Mouse (Mus musculus): ENCODE measurements at regions not wholly inside any gene's neighbourhood (a gene's known extent, or its start where the extent isn't known, plus 50 kb on each side); places are given as distances from the start of the nearest gene placed in this dataset.
A peak's percentile ranks its signal among the peaks of the same experiment; 100 is the strongest.

DNA sequence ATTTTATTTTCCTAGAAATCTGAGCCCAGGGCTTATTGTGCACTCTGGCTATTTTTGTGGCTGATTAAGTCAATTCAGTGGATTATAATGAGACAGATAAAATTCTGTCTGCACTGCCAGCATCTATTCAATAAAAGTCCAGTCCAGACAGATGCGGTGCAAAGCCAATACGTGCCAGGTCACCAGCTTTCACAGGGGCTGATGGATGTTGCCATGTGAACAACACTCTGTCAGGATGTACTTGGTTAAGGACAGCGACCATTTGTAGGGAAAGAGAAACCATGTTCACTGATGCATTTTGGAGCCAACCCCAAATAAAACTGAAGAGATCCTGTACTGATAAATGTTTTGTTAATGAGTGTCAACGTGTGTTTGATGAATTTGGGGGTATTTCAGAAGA is 285.0 kb upstream of the Gnpda2 start:
- no peak for DNase-seq (ENCODE audit: low spot score in 2 of 2)

DNA sequence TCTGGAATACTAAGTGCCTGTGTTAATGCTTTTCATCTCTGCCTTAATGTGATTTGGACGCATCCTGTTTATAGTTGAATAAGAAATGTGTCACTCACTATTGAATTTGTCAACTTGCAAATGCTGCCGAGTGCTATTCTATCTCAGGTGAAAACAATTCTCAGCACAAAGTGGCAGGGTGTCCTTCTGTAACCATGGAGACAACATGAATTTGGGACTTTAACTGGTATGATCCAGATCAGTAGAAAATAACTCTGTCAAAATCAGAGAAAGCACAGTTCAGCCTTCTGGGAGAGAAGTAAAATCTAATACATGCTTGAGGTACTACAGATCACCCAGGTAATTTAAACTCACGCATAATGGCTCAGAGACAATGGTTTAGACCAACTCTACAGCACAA is 270.9 kb upstream of the Gnpda2 start:
- no peak for DNase-seq (ENCODE audit: low spot score in 2 of 2)

GRCm38 (mm10) chr5:69844809-69845208 is 252.7 kb upstream of the Gnpda2 start:
- DNase-seq (ENCODE audit: low spot score in 2 of 2) = no peak

- no peak for DNase-seq (ENCODE audit: low spot score in 2 of 2)
Measured at GRCm38 (mm10) chr5:69837947-69838710, 246.0 kb upstream of the Gnpda2 start.

- no peak for DNase-seq (ENCODE audit: low spot score in 2 of 2)
Measured at GRCm38 (mm10) chr5:69836356-69836755, 244.2 kb upstream of the Gnpda2 start.

- no peak for DNase-seq (ENCODE audit: low spot score in 2 of 2)
Measured at GRCm38 (mm10) chr5:69835162-69835561, 243.0 kb upstream of the Gnpda2 start.

GRCm38 (mm10) chr5:69817778-69818177 is 225.6 kb upstream of the Gnpda2 start:
- no peak for DNase-seq (ENCODE audit: low spot score in 2 of 2)

DNA sequence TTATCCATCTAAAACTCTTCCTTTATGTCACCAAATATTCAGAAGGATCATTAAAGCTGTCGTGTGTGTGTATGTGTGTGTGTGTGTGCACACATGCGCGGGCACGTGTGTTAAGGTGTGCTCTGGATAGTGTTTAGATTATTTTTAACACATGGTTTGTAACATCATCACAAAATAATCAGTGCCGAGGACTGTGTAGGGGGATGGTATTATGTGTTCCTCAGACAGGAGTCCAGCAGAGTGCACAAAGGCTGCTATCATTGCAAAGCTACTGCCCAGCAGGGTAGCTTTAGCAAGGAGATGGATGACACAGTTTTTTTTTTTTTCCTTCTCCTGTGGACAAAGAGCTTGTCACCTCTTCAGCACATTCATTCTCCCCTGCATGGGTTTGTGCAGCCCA is 224.9 kb upstream of the Gnpda2 start:
- DNase-seq (ENCODE audit: low spot score in 2 of 2) = no peak

- DNase-seq (ENCODE audit: low spot score in 2 of 2) = no peak
Measured at GRCm38 (mm10) chr5:69815356-69815755, 223.2 kb upstream of the Gnpda2 start.

DNA sequence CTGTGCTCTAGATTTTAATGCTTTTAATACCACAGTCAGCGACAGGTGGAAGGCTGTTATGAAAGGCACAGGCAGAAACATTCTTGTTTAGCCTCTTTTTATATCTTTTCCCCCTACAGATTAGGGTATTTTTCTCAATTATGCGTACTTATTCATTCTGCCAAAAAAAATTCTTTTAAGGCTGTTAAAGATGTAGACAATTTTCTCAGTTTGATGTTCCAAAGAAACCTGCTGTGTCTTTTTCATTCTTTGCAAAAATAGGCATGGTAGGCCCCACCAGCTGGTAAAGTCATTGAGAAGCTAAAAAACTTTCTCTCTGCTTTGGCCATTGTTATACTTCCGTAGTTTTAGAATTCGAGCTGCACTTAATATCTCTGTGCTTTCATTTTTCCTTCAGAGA is 210.5 kb upstream of the Gnpda2 start:
- DNase-seq (ENCODE audit: low spot score in 2 of 2) = no peak

DNA sequence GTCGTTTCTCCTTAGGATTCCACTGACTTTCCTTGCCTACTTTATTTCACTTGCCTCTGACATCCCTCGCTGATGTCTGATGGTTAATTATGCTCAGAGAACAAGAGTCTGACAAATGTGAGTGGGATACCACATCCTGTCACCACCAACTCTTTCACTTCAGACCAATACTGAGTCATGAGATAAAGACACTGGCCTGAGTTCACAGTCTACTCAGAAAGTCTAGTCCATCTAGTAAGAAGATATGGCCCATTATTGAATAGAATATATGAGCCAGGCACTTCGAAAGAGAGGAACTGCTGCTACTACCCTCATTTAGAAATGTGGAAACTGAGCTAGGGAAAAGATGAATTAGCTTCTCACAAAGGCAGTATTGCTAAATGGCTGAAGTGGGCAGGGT is 210.0 kb upstream of the Gnpda2 start:
- peak in 1 of 2 experiments; percentile 10 for DNase-seq (ENCODE audit: low spot score in 2 of 2)

GRCm38 (mm10) chr5:69795316-69795715 is 203.2 kb upstream of the Gnpda2 start:
- DNase-seq (ENCODE audit: low spot score in 2 of 2) = no peak

DNA sequence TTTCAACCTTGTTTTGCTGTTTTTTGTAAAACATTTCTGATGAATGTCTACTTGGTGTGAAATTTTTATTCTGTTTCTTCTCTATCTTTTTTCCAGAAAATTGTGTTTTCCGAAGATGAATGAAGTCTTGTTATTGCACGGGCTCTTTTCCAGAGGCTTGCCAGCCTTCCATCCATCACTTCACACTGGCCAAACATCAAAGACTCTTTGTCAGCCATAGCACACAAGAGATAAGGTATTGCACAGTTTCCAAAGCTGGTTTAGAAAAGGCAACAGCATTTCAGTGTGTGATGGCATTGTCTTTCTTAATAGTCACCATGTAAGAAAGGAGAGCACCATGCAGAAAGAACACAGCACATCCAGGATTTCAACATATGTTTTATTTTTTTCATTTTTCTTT is 202.5 kb upstream of the Gnpda2 start:
- DNase-seq (ENCODE audit: low spot score in 2 of 2) = no peak

- DNase-seq (ENCODE audit: low spot score in 2 of 2) = no peak
Measured at GRCm38 (mm10) chr5:69756769-69757485, 164.8 kb upstream of the Gnpda2 start.

DNA sequence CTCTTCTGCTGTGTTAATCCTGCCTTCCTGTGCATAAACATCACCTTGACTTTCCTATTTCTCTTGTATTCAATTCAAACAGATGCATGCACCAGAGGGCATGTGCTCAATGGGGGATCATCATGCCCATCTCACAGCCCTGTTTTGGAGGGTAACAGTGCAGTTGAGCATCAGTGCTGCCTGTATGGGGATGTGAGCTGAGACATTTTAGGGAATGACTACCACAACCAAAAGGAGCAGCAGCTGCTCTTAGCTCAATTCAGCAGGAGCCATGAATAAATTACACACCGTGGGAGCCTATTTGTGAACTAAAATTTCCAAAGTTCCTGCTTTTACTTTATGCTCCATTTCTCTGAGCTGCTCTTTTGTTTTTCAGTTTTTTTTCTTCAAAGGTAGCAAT is 164.2 kb upstream of the Gnpda2 start:
- DNase-seq (ENCODE audit: low spot score in 2 of 2) = peak; percentile 5 to 9

DNA sequence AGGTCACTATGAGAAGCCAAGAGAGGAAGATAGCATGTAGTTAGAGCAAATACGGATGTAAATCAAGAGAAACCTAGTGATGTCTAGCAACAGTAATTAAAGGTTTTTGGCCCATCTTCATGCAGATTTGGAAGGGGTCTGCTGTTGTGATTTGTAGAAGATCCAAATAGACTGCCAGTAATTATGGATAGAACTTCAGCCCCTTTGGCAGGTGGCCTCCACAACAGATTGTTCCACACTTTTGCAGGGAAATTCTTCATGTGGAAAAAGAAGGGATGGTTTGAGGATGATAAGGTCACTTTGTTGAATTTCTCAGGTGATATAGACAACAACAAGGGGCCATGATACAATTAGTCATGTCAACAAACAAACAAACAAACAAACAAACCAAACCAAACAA is 148.4 kb upstream of the Gnpda2 start:
- DNase-seq (ENCODE audit: low spot score in 2 of 2) = no peak

GRCm38 (mm10) chr5:69721351-69722006 is 129.3 kb upstream of the Gnpda2 start:
- DNase-seq (ENCODE audit: low spot score in 2 of 2) = no peak

- DNase-seq (ENCODE audit: low spot score in 2 of 2) = no peak
Measured at GRCm38 (mm10) chr5:69716087-69716486, 123.9 kb upstream of the Gnpda2 start.

DNA sequence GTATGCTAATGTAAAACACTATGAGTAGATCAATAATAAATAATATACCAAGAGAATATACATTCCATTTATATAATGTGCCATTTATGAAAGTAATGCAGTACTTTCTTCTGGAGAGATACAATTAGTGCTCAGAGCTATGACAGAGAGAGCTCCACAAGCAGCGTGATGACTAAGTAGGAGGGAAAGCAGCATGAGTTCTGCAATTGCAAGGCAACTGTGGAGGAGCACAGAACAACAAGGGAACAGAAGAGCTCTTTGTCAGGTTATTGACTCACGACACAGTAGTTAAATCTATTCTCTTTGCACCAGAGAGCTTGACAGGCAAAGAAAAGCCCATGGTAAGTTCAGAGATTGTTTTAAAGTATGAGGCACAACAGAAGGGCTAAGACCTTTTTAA is 115.0 kb upstream of the Gnpda2 start:
- peak; percentile 16 to 25 for DNase-seq (ENCODE audit: low spot score in 2 of 2)

DNA sequence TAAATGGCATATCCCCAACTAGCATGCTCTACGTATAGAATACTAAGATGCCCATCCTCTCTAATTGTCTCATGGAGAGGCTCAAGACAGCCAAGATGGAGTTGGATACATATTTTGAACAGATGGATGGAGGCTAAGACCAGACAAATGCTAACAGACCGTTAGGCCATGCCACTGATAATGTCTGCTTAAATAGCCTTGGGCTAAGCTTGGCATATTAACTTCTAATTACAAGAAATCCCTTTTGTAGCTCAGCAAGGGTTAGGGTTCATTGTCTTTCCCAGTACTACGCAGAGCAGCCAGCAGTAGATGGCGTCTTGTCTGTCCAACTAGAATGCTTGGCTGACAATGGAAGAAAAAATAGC is 113.0 kb upstream of the Gnpda2 start:
- DNase-seq (ENCODE audit: low spot score in 2 of 2) = no peak

GRCm38 (mm10) chr5:69704261-69705167 is 112.4 kb upstream of the Gnpda2 start:
- peak; percentile 27 to 46 for DNase-seq (ENCODE audit: low spot score in 2 of 2)

GRCm38 (mm10) chr5:69678770-69679169 is 86.6 kb upstream of the Gnpda2 start:
- DNase-seq (ENCODE audit: low spot score in 2 of 2) = no peak

Data from right cerebral cortex, adult 2 months (tissue).